Mouse (Mus musculus) neural tube, embryonic 15.5 days (tissue): Measurements from ENCODE around the gene Upf2. TPM values are rescaled to one million over a fixed set of nuclear protein-coding genes. Genes with fewer than 3 reads are reported as not detected.
"Not testable (repeated sequence)": the region's sequence is repeated elsewhere in the genome, so short reads cannot be mapped to it uniquely, and the experiment has no call there.

ENCODE experiments used
- ATAC-seq: fragments of 200-750 bp; cut with Nextera tagmentation; 2 replicates; pipeline ENCODE4 v1.8.0; 2017; ENCODE audit warnings: mild to moderate bottlenecking, moderate TSS enrichment, moderate library complexity; ENCODE audit not compliant: low FRiP score
- H3K27ac ChIP-seq: fragments of 300-500 bp; sonication (generic); replicated peaks from 2 replicates; pipeline ENCODE4 v1.5.1; 2015; ENCODE audit warnings: mild to moderate bottlenecking, inconsistent platforms
- H3K27me3 ChIP-seq: fragments of 300-500 bp; sonication (generic); replicated peaks from 2 replicates; pipeline ENCODE4 v1.6.1; 2015; ENCODE audit warnings: inconsistent platforms
- H3K36me3 ChIP-seq: fragments of 300-500 bp; sonication (generic); 2 replicates; pipeline ENCODE4 v1.6.1; 2015; ENCODE audit warnings: inconsistent platforms
- H3K4me1 ChIP-seq: fragments of 300-500 bp; sonication (generic); 2 replicates; pipeline ENCODE4 v1.6.1; 2015; ENCODE audit warnings: inconsistent platforms
- H3K4me2 ChIP-seq: fragments of 300-500 bp; sonication (generic); 2 replicates; pipeline ENCODE4 v1.6.1; 2015; ENCODE audit warnings: inconsistent platforms, mild to moderate bottlenecking, moderate library complexity
- H3K4me3 ChIP-seq: fragments of 300-500 bp; sonication (generic); replicated peaks from 2 replicates; pipeline ENCODE4 v1.5.1; 2015; ENCODE audit warnings: mild to moderate bottlenecking, inconsistent platforms
- H3K9ac ChIP-seq: fragments of 300-500 bp; sonication (generic); replicated peaks from 2 replicates; pipeline ENCODE4 v1.6.1; 2015; ENCODE audit warnings: mild to moderate bottlenecking, inconsistent platforms
- H3K9me3 ChIP-seq: fragments of 300-500 bp; sonication (generic); replicated peaks from 2 replicates; pipeline ENCODE4 v1.6.1; 2016; ENCODE audit warnings: inconsistent platforms
- WGBS: fragments of 180-500 bp; shearing (Covaris S2); methylation state at CpG from one replicate; pipeline ENCODE4 v1.1.7; 2015; ENCODE audit warnings: mixed read lengths; 5-methylcytosine and 5-hydroxymethylcytosine counted together
- polyA plus RNA-seq: library from polyadenylated mRNA; unstranded; fragments of >200 nt; fragmentation: Nextera tagmentation; extraction: Ambion mirVana; gene quantifications from 2 replicates; pipeline ENCODE4 v1.2.1, GENCODE M21; 2015

The Upf2 gene
- polyA plus RNA-seq, 1 experiment from 2014 or later, result 7.3 TPM

DNA sequence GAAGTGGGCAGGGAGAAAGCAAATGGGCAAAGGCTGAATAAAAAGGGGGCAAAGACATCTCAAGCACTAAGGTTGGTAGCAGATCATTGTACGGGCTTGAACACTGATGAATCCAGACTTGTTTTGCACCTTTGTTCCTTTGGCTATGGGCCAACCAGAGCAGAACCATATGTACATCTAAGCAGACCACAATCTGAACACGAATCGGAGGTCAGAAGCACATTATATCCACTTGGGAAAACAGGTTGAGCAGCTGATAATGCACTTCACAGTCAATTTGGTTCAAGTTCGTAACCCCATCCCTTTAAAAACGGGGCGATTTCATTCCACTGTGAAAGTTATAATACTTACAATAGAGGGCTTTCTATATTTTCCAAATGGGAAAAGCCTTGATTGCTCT lies 964 bp upstream of the Upf2 start:
- no peaks in the 10 kb centered on the region for H3K36me3 ChIP-seq
- ATAC-seq, result no peak
- WGBS, result 9% methylated on average over 6 of the region's 6 CpGs

GRCm38 (mm10) chr2:5951621-5952211 lies 447 bp downstream of the Upf2 start:
- no peaks in the 10 kb centered on the region for H3K36me3 ChIP-seq
- H3K27ac ChIP-seq, result peak overlapping the region; percentile 89
- H3K9ac ChIP-seq, result peak overlapping the region; percentile 87
- peaks cover 14% of the 10 kb centered on the region for H3K4me1 ChIP-seq
- H3K4me3 ChIP-seq, result peak overlapping the region; percentile 83
- H3K27me3 ChIP-seq, result no peaks in the 10 kb centered on the region
- peak; percentile 67 for ATAC-seq
- peak overlapping the region; percentile 86 for H3K4me2 ChIP-seq
- H3K9me3 ChIP-seq, result no peaks in the 10 kb centered on the region
- WGBS, result 0% methylated on average over 46 of the region's 46 CpGs

More for the DNA sequence above, 964 bp upstream of the Upf2 start:
- Histone ChIP-seq H3K4me1 (peaks cover 14% of the 10 kb centered on the region), H3K27me3 (no peaks in the 10 kb centered on the region), H3K27ac (peak overlapping the region; percentile 63), H3K4me3 (peak overlapping the region; percentile 83), H3K9ac (peak overlapping the region; percentile 46), H3K9me3 (no peaks in the 10 kb centered on the region), H3K4me2 (peak overlapping the region; percentile 86)

DNA sequence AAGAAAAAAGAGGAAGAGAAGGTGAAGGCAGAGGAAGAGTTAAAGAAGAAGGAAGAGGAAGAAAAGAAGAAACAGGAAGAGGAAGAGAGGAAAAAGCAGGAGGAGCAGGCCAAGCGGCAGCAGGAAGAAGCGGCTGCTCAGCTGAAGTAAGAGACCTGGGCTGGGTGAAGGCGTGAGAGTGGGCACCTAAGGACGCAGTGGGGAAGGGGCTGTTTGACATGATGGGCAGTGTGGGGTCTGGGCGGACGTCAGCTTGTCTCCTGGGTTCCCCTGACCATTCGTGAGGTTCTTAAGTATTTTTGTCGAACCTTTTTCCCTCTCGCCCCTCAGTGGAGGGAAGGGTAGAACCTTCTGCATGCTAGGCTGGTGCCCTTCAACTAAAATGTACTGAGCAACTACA lies 6.4 kb downstream of the Upf2 start:
- Histone ChIP-seq H3K9ac (no peak overlapping the region), H3K9me3 (no peaks in the 10 kb centered on the region), H3K36me3 (peaks cover 31% of the 10 kb centered on the region), H3K27me3 (no peaks in the 10 kb centered on the region), H3K4me1 (peaks cover 5% of the 10 kb centered on the region), H3K4me3 (no peak overlapping the region), H3K4me2 (no peak overlapping the region), H3K27ac (no peak overlapping the region)
- no peak for ATAC-seq
- 93% methylated on average over 9 of the region's 9 CpGs for WGBS

- Histone ChIP-seq H3K4me3 (no peak overlapping the region), H3K27me3 (no peaks in the 10 kb centered on the region), H3K27ac (no peak overlapping the region), H3K4me1 (peaks cover 5% of the 10 kb centered on the region; the same call in 1 of the 2 replicates), H3K4me2 (no peak overlapping the region), H3K36me3 (peaks cover 35% of the 10 kb centered on the region), H3K9me3 (no peaks in the 10 kb centered on the region), H3K9ac (no peak overlapping the region)
- 62% methylated on average over 2 of the region's 2 CpGs for WGBS
- ATAC-seq, result no peak
These were observed 11.0 kb downstream of the Upf2 start for GRCm38 (mm10) chr2:5962265-5962664.

- H3K27ac ChIP-seq, ATAC-seq, H3K4me2 ChIP-seq, H3K9me3 ChIP-seq, H3K9ac ChIP-seq, H3K4me1 ChIP-seq, H3K4me3 ChIP-seq, H3K27me3 ChIP-seq: not testable (repeated sequence)
- 92% methylated on average over 4 of the region's 4 CpGs for WGBS
- peaks cover 28% of the 10 kb centered on the region for H3K36me3 ChIP-seq
These were observed 12.5 kb downstream of the Upf2 start for GRCm38 (mm10) chr2:5963729-5964128.

GRCm38 (mm10) chr2:5965972-5966371 lies 14.7 kb downstream of the Upf2 start:
- Histone ChIP-seq H3K4me1 (peaks cover 5% of the 10 kb centered on the region; the same call in 1 of the 2 replicates), H3K4me3 (no peak overlapping the region), H3K4me2 (no peak overlapping the region), H3K9ac (no peak overlapping the region), H3K9me3 (no peaks in the 10 kb centered on the region), H3K36me3 (peaks cover 19% of the 10 kb centered on the region; the same call in 1 of the 2 replicates), H3K27ac (no peak overlapping the region), H3K27me3 (no peaks in the 10 kb centered on the region)
- 96% methylated on average over 3 of the region's 3 CpGs for WGBS
- ATAC-seq, result no peak

GRCm38 (mm10) chr2:5970629-5971028 lies 19.4 kb downstream of the Upf2 start:
- ATAC-seq, H3K9ac ChIP-seq, H3K27me3 ChIP-seq, H3K4me1 ChIP-seq, H3K27ac ChIP-seq, H3K4me3 ChIP-seq, H3K9me3 ChIP-seq, H3K4me2 ChIP-seq: not testable (repeated sequence)
- 96% methylated on average over 3 of the region's 3 CpGs for WGBS
- peaks cover 16% of the 10 kb centered on the region for H3K36me3 ChIP-seq

DNA sequence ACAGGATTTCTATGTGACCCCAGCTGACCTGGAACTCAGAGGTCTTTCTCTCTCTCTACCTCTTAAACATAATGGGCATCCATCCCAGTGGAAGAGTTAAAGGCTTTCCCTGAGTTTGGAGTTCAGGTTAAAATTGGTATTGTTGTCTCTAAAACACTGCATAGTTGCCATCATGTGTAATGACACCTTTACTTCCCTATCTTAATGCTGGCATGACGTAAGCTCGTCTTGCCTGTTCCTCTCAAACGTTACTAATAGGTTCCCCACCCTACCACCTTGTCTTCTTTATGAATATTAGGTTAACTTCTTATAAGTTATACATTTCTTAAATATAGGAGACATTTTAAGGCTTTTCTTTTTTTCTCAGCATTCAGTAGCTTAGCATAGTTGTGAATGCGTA lies 26.3 kb downstream of the Upf2 start:
- H3K9me3 ChIP-seq, result no peaks in the 10 kb centered on the region
- ATAC-seq, result no peak
- no peak overlapping the region for H3K9ac ChIP-seq
- no peaks in the 10 kb centered on the region for H3K4me1 ChIP-seq
- no peaks in the 10 kb centered on the region for H3K27me3 ChIP-seq
- H3K36me3 ChIP-seq, result peaks cover 25% of the 10 kb centered on the region
- WGBS, result 93% methylated on average over 4 of the region's 4 CpGs
- H3K27ac ChIP-seq, result no peak overlapping the region
- H3K4me2 ChIP-seq, result no peak overlapping the region
- no peak overlapping the region for H3K4me3 ChIP-seq

GRCm38 (mm10) chr2:5995538-5995937 lies 44.3 kb downstream of the Upf2 start:
- Histone ChIP-seq H3K4me1 (no peaks in the 10 kb centered on the region), H3K36me3 (no peaks in the 10 kb centered on the region), H3K4me2 (no peak overlapping the region), H3K27me3 (no peaks in the 10 kb centered on the region), H3K9me3 (no peaks in the 10 kb centered on the region), H3K9ac (no peak overlapping the region), H3K27ac (no peak overlapping the region), H3K4me3 (no peak overlapping the region)
- 26% methylated on average over 5 of the region's 5 CpGs for WGBS
- ATAC-seq, result no peak

DNA sequence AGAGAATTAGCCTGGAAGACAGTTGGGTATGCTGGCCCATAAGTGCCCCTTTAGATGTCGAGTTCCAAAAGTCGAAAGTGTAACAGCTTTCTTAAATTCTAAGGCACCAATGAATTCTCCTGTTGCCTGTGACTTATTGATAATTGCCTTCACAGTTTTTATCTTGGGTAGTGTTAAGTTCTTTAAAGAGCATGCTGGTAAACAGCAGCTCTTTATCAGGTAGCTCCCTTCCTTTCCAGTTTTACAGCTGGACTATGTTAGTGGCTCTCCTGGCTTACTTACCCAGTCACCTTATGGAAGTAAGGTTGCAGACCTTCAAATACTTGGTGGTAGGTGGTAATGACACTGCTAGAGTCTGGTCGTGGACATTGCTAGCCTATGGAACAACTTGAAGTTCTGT lies 52.7 kb downstream of the Upf2 start:
- no peak overlapping the region for H3K27ac ChIP-seq
- no peak overlapping the region for H3K9ac ChIP-seq
- 87% methylated on average over 3 of the region's 3 CpGs for WGBS
- H3K4me2 ChIP-seq, result no peak overlapping the region
- no peaks in the 10 kb centered on the region for H3K27me3 ChIP-seq
- H3K4me1 ChIP-seq, result 0 out of 2 replicates have a peak, but pooled peaks cover 4% of the 10 kb centered on the region
- no peak overlapping the region for H3K4me3 ChIP-seq
- no peaks in the 10 kb centered on the region for H3K9me3 ChIP-seq
- H3K36me3 ChIP-seq, result peaks cover 5% of the 10 kb centered on the region; the same call in 1 of the 2 replicates
- no peak for ATAC-seq

- H3K27me3 ChIP-seq, result no peaks in the 10 kb centered on the region
- no peak overlapping the region for H3K4me2 ChIP-seq
- WGBS, result 89% methylated on average over 5 of the region's 5 CpGs
- no peak overlapping the region for H3K27ac ChIP-seq
- no peak overlapping the region for H3K4me3 ChIP-seq
- H3K4me1 ChIP-seq, result no peaks in the 10 kb centered on the region
- H3K9me3 ChIP-seq, result no peaks in the 10 kb centered on the region
- no peak for ATAC-seq
- H3K36me3 ChIP-seq, result peaks cover 13% of the 10 kb centered on the region
- H3K9ac ChIP-seq, result no peak overlapping the region
These were observed 63.3 kb downstream of the Upf2 start for GRCm38 (mm10) chr2:6014532-6014931.

DNA sequence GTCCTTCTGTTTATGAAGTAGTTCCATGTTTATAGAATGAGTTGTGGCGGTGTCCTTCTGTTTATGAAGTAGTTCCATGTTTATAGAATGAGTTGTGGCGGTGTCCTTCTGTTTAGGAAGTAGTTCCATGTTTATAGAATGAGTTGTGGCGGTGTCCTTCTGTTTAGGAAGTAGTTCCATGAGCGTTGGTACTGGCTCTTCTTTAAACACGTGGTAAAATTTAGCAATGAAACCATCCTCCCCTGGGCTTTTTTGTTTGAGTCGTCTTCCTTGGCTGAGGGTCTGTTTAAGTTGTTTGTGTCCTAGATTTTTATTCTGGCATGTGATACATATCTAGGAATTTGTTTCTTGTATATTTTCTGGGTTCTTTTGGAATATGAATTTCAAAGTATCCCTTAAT lies 63.9 kb downstream of the Upf2 start:
- 87% methylated on average over 6 of the region's 6 CpGs for WGBS

More for the DNA sequence above, 63.9 kb downstream of the Upf2 start:
- H3K4me2 ChIP-seq, H3K27ac ChIP-seq, H3K9me3 ChIP-seq, H3K4me1 ChIP-seq, ATAC-seq, H3K27me3 ChIP-seq, H3K9ac ChIP-seq, H3K4me3 ChIP-seq: not testable (repeated sequence)
- H3K36me3 ChIP-seq, result peaks cover 18% of the 10 kb centered on the region
